Mouse (Mus musculus) heart, postnatal 14 days (tissue): Measurements from ENCODE around the gene Dnah8. TPM values are rescaled to one million over a fixed set of nuclear protein-coding genes. Genes with fewer than 3 reads are reported as not detected.

Source experiments
- DNase-seq, 2 experiments: peaks; one replicate each; pipeline ENCODE4 v3.0.0; 2021 to 2022
- intact Hi-C: fragments of 180-260 bp; cut with DNase I; formaldehyde crosslinking; loops from one replicate; pipeline ENCODE4 v1.15.1; 2025
- total RNA-seq, 2 experiments: library from RNA; stranded (reverse); gene quantifications; 2 replicates each; pipeline ENCODE4 v1.2.3; 2021

Dnah8 gene
- total RNA-seq, 2 experiments from 2014 or later, result 1.5 to 1.6 TPM

DNA sequence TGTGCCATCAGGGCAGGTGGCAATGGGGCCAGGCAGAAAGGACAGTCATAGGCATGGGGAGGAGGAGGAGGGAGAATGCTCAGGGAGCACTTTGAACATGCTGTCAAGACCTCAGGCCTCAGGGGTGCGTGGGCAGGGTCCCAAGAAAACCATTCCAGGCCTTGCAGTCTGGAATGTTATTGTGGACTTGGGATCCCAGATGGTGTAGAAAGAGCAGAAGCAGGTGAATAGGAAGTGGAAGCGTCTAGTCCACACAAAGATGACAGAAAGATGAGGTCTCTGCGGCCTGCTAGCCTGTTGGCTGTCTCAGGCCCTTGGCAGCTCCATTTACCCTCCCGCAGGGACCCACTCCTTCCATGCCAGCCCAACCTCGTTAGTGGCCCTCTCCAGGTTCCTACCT, 288.4 kb downstream of the Dnah8 start:
- intact Hi-C loops, result no loop called here
- no peak for DNase-seq

GRCm38 (mm10) chr17:30914264-30914663, 290.1 kb downstream of the Dnah8 start:
- DNase-seq, result no peak
- intact Hi-C loops, result no loop called here

GRCm38 (mm10) chr17:30923566-30923965, 299.4 kb downstream of the Dnah8 start:
- DNase-seq, result no peak
- intact Hi-C loops, result no loop called here

Other genes starting within 250 kb of the Dnah8 start
- 10 to 100 TPM; 20.9 to 22.4 TPM for gene Btbd9, start 47.9 kb upstream of the Dnah8 start, total RNA-seq
- gene Glo1, start 2.5 kb downstream of the Dnah8 start, total RNA-seq, result 100 to 1,000 TPM; 139 to 140 TPM